14 mouse cellular contexts compared by ENCODE assay signal in the genomic region with DNA sequence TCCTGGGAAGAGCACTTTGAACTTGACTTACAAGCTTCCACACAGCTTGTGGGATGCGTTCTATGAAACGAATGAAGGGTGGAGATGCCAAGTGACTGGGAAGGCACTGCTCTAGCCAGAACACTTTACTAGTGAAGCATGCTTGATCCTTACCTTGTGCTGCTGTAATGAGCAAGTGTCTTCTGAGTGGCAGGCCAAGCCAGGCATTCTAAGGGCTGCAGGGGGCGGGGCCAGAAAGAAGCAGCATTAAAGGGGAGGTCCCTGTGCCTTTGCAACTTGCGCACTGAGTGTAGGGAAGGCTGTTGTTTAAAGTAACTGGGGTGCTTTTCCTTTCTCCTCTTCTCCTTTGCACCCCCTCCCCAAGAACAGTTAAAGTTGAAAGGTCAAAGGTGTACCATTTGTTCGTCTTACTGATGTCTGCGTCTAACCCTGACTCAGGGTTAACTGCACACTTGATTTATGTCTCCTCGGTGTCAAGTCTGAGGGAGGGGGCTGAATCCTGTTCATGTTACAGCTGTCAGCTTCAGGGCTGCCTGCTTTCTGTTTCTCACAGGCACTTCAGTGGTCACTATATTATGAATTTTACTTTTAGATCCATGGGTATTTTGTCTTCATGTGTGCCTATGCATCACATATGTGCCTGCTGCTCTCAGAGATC. TPM values are rescaled to one million over a fixed set of nuclear protein-coding genes. Genes with fewer than 3 reads are reported as not detected.
DNase-seq lines count a peak whose midpoint lies in the region; ATAC-seq and TF ChIP-seq lines count a peak whose summit lies in the region.
"Had no signal": no experiment of that assay in that cellular context is flagged by ENCODE, and none has a peak within 500 bp of the region (broad histone marks: within the 10 kb centered on the region; RNA-seq: fewer than 3 reads in every experiment).

No protein-coding gene starts in this region.

- H3K4me3 ChIP-seq in heart, embryonic 15.5 days: no peak overlapping the region
- H3K4me3 ChIP-seq in stomach, postnatal 0 days (ENCODE audit: low read depth, low read length): no peak overlapping the region
- H3K4me3 ChIP-seq: forebrain, embryonic 13.5 days; stomach, embryonic 15.5 days had no signal

- H3K9ac ChIP-seq in heart, embryonic 15.5 days: no peak overlapping the region
- no peak overlapping the region for H3K9ac ChIP-seq in stomach, postnatal 0 days (ENCODE audit: low read length)
- H3K9ac ChIP-seq: forebrain, embryonic 13.5 days; liver, embryonic 14.5 days; stomach, embryonic 15.5 days had no signal

- peaks cover 13% of the 10 kb centered on the region; the same call in 1 of the 2 replicates for H3K36me3 ChIP-seq in heart, embryonic 15.5 days
- no peaks in the 10 kb centered on the region; the same call in 1 of the 2 replicates for H3K36me3 ChIP-seq in stomach, postnatal 0 days (ENCODE audit: control insufficient read depth, insufficient read depth, low read length)

- intact Hi-C loops in heart, postnatal 36 days (cut with DNase I): no loop called here

- H3K27me3 ChIP-seq in heart, embryonic 15.5 days: no peaks in the 10 kb centered on the region
- no peaks in the 10 kb centered on the region for H3K27me3 ChIP-seq in stomach, postnatal 0 days (ENCODE audit: control insufficient read depth, insufficient read depth, low read length)
- H3K27me3 ChIP-seq: forebrain, embryonic 13.5 days; stomach, embryonic 15.5 days had no signal

- no peak overlapping the region for H3K4me2 ChIP-seq in heart, embryonic 15.5 days
- no peak overlapping the region for H3K4me2 ChIP-seq in stomach, postnatal 0 days (replicated peaks; ENCODE audit: low read depth)
- H3K4me2 ChIP-seq: forebrain, embryonic 13.5 days; stomach, embryonic 15.5 days had no signal

- 52% methylated on average over 7 of the region's 7 CpGs for WGBS in heart, embryonic 15.5 days
- 48% methylated on average over 7 of the region's 7 CpGs for WGBS in stomach, postnatal 0 days

- H3K9me3 ChIP-seq in heart, embryonic 15.5 days (replicated peaks): no peaks in the 10 kb centered on the region
- no peaks in the 10 kb centered on the region for H3K9me3 ChIP-seq in stomach, postnatal 0 days (ENCODE audit: control insufficient read depth, low read length)
- H3K9me3 ChIP-seq: forebrain, embryonic 13.5 days; G1E; stomach, embryonic 15.5 days had no signal

- peaks cover 10% of the 10 kb centered on the region for H3K4me1 ChIP-seq in heart, embryonic 15.5 days (replicated peaks)
- H3K4me1 ChIP-seq in stomach, postnatal 0 days (replicated peaks; ENCODE audit: control insufficient read depth, insufficient read depth): no peaks in the 10 kb centered on the region
- H3K4me1 ChIP-seq: forebrain, embryonic 13.5 days; stomach, embryonic 15.5 days had no signal

- TF ChIP-seq CTCF in stomach, postnatal 0 days (IDR thresholded peaks at IDR 0.05; ENCODE audit: low read depth): no peak

- ATAC-seq in heart, embryonic 15.5 days (replicated peaks; ENCODE audit: insufficient number of reproducible peaks, insufficient read depth, low FRiP score, low read depth): peak; percentile 33; the same call in 1 of the 2 replicates
- 0 out of 2 replicates have a peak, but pooled peaks have one; percentile 38 for ATAC-seq in stomach, postnatal 0 days (ENCODE audit: low FRiP score, low TSS enrichment)
- ATAC-seq: forebrain, embryonic 13.5 days; inflammation-experienced regulatory T-cells, adult 6 months had no signal

- no peak overlapping the region for H3K27ac ChIP-seq in heart, embryonic 15.5 days
- no peak overlapping the region for H3K27ac ChIP-seq in stomach, postnatal 0 days (replicated peaks)
- H3K27ac ChIP-seq: forebrain, embryonic 13.5 days; liver, embryonic 14.5 days; stomach, embryonic 15.5 days had no signal

- TF ChIP-seq EP300 in stomach, postnatal 0 days (optimal IDR thresholded peaks at IDR 0.05): no peak

- DNase-seq in heart, postnatal 36 days: no peak
- peak; percentile 49 to 54 for DNase-seq in kidney, postnatal 4 days
- DNase-seq in kidney, adult 18-20 months: no peak
- peak; percentile 30 for DNase-seq in embryo, embryonic 11.5 days (ENCODE audit: low read depth, low spot score)
- no peak for DNase-seq in stomach, postnatal 0 days (ENCODE audit: low spot score)
- DNase-seq in ovary, adult 18-20 months (ENCODE audit: low spot score): no peak
- DNase-seq: adrenal gland, postnatal 25 days; cerebellum, postnatal 14 days had no signal

RNA-seq across cellular contexts. Expression of gene Kif14, which starts 52.7 kb away (rescaled TPM):
- polyA plus RNA-seq in heart, embryonic 15.5 days (2015; fragmentation: Nextera tagmentation; extraction: Ambion mirVana): 2.8 and 4.1 TPM in 2 replicates
- total RNA-seq in heart, postnatal 36 days (2021): under 1 TPM; 0.22 to 0.25 TPM
- polyA plus RNA-seq in stomach, postnatal 0 days (2015; fragmentation: Nextera tagmentation; extraction: Ambion mirVana): 0.63 and 1.1 TPM in 2 replicates

Comparison
In these comparisons a context has a peak if more than half of its experiments do, and no peak if none do; other contexts are left out.
1. DNase-seq: peak in kidney, postnatal 4 days (2 of 2) and embryo, embryonic 11.5 days (single experiment); none in heart, postnatal 36 days (0 of 2), kidney, adult 18-20 months (single experiment), stomach, postnatal 0 days (single experiment) and ovary, adult 18-20 months (single experiment).